Mouse (Mus musculus) kidney, adult 8-10 months (tissue): ENCODE data around the gene Fkbp11.
"Not testable (repeated sequence)": the region's sequence is repeated elsewhere in the genome, so short reads cannot be mapped to it uniquely, and the experiment has no call there.

Experiments used
- DNase-seq, 2 experiments: peaks; one replicate each; pipeline ENCODE4 v3.0.0; 2022

The Fkbp11 gene

DNA sequence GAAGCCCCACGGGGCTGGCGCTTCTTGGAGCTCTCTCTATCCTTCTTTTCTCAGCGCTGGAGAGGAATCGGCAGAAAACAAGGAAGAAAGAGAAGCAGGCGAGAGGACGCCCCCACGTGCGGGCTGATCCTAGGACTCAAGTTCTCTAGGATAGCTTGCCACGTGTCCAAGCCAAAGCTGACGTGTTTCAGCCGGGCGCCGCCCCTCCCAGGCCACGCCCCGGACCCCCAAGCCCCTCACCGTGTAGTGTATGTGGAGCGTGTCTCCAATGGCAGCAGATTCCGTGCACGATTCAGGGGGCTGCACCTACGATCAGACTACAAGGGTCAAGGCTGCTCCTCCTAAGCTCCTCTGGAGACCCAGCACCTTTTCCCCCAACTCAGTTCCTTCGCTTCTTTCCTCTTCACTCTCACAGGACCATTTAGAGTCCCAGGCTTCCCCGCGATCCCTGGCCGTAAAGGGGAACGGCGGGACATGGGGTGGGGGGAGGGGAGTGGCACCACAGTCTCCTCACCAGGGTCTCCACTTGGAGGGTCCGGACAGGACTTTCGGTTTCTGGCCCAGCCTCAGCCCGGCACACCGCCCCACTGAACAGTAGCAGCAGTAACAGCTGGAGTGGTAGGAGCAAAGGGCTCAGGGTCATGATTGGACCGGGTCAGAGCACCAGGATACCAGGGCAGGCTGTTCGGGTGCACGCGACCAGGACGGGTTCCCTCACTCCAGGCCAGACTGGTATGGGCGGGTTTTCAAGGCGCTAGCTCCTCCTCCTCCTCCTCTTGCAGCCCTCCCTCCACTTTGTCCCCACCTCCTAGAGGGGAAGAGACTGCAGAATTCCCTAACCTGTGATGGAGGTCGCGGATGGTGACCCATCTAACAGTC is at the start of gene Fkbp11:
Gene Fkbp11 (minus strand): TSS at position 756 of the 879 bp plus-strand sequence.
- DNase-seq, result peak; percentile 75 to 76

DNA sequence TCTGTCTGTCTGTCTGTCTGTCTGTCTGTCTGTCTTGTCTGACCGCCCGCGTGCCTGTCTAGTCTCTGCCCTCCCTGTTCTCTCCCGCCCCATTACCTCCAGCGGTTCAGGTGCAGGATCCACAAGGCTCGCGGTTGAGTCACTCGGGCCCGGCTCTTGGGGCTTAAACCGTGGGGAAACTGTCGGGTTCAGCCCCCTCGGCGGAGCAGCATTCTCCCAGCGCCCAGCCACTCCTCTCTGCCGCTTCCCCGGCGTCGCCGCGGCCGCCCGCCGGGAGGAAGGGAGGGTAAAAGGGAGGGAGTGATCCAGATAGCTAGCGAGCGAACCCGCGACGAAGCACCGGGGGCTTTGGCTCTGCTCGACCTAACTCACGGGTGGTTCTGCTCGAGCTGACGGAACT is 49.8 kb upstream of the Fkbp11 start, which contains the start of gene Wnt10b:
Gene Wnt10b (minus strand): TSS at position 389 of the 400 bp plus-strand sequence.
- no peak for DNase-seq

DNA sequence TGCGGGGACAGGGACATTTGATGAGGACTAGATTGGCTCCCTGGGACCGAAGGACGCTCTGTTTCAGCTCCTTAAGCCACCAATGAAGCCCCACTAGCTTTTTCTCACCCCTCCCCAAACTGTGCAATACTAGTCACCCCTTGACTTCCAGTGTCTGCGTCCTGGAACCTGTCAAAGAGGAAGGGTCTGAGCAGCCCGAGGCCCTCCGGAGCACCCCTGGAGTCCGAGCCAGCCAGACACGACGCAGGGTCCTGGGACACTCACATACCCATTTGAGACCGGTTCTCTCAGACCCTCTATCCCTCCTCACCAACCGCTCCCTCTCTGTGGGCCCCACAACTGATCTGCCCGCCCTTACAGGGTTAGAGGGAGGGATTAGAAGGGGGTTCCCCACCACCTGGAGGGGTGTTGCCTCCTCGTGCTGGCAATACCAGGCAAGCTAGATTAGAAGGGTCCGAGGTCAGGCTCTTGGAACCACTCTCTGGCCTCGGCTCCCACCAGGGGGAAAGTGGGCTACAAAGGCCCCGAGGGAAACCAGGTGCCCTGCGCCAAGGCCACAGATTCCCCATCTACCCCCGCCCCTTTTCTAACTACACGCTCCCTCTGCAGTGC is 49.1 kb upstream of the Fkbp11 start:
- no peak for DNase-seq

DNA sequence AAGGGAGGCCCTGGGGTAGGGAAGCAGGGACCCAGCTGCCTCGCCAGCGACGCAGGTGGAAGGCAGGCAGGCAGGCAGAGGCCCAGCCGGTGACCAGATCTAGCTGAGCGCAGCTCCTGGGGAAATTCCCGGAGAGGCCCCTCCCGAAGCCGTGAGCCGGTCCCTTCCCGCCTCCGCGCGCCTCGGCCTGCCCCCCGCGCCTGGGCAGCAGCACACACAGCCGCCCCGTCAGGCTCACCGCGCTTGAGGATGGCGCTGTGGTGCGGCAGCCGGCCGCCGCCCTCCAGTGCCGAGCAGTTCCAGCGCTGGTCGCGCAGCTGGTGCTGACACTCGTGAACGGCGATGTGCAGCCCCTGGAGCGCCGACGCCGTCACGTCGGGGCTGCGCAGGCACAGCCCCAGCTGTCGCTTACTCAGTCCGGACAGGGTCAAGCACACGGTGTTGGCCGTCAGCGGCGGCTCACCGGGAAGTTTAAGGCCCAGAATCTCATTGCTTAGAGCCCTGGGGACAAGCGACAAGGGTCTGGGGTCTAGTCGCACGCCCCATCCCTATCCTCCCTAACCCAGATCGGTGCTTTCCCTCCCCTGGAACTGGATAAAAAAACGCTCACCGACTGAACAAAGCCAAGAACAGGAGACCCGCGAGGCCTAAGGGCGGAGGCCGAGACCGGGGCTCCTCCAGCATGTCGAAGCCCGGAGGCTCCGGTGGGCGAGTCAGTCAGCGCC is 48.4 kb upstream of the Fkbp11 start:
- DNase-seq, result peak in 1 of 2 experiments; percentile 13

DNA sequence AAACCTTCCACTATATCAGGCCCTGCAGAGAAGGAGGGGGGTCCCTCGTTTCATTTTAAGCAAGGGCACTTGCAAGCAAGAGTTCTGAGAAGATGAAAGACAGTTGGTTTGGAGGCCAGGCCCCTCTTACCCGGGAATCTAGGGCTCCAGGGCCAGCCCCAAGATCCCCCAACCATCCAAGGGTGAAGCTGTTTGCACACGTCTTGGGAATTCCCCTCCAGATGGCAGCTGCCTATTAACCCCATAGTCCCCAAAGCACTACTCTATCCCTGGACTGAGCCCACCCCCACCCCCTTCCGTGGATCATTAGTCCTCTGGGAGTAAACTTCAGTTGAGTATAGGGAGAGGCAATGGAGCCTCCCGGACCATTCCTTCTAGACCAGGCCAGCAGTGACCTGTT is 47.5 kb upstream of the Fkbp11 start:
- DNase-seq, result no peak

DNA sequence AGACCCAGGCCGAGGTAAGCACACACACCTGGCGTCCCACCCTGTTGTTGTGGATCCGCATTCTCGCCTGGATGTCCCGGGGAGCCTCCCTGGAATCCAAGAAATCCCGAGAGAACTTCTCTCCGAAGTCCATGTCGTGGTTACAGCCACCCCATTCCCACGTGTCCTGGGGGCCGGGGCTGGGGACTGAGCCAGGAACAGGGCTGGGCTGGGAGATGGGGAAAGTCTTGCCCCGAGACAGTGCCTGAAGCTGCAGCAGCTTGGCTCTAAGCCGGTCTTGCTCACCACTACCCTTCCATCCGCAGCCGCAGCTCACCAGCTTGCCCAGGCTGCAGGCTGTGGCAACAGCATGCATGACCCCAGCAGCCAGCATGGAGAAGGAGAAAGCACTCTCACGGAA is 46.1 kb upstream of the Fkbp11 start:
- DNase-seq, result no peak

DNA sequence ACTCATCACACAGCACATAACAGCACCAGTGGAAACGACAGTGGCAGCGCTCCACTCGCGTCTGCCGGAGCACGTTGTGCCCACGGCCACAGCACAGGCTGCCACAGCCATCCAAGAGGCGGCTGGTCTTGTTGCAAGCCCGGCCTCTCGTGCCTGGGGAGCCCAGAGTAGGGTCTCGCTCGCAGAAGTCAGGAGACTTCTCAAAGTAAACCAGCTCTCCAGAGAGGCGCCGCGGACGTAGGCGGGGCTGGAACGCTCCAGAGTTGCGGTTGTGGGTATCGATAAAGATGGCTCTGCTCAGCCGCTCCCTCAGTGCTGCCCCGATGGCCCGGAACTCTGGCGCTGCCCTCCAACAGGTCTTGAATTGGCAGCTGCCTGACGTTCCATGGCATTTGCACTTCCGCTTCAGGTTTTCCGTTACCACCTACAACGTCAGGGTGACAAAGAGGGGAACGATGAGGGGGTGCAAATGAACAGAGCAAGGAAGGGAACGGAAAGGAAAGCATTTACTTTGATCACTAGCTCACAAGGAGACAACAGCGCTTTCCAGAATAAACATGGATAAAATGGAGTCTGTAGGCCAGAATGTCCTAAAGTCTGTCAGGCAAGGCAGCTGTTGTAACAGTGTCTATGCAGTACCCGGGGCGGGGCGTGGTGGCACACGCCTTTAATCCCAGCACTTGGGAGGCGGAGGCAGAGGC is 44.7 kb upstream of the Fkbp11 start:
- no peak for DNase-seq

DNA sequence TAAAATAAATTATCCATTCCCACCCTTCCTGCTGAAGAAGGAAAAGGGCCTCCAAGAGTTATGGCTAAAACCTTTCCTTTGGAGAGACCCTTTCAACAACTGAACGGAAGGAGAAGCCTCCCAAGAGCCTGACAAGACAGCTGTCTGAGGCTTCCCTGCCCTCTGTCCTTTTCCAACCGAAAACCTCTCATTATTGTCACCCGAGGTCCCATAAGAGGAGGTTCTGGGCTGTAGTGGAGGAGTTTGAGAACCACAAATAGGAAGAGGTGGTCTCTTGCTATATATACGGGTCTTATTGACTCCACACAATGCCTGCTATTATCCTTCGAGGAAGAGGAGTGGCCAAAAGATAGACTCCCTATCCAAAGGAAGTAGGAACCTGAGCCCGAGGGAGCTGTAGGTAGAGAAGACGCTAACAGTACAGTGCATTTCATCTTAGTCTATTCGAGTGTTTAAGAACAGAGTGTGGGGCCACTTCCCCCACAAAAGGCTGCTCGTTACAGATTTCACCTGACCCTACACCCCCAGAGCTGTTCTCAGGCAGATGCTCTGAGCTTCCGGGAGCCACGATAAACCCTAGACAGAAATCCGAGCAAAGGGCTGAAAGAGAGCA is 43.9 kb upstream of the Fkbp11 start:
- DNase-seq, result no peak

DNA sequence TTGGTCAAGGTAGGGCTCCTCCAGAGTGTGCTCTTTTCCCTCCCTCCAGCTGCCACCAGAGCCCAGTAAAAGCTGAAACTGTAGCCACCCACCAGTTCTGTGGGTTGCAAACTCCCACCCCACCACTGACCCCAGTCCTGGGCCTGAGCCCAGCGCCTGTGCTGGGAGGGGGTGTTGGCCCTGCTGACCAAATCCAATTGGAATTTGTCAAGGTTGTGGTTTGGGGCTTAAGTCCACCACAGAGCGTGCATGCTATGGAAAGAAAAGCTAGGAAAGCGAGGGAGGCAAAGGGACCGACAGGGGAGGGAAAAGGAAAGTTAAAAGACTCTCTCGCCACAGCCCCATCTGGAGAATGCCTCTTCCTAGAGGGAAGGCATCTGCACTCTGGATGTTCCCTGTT is 40.3 kb upstream of the Fkbp11 start:
- no peak for DNase-seq

DNA sequence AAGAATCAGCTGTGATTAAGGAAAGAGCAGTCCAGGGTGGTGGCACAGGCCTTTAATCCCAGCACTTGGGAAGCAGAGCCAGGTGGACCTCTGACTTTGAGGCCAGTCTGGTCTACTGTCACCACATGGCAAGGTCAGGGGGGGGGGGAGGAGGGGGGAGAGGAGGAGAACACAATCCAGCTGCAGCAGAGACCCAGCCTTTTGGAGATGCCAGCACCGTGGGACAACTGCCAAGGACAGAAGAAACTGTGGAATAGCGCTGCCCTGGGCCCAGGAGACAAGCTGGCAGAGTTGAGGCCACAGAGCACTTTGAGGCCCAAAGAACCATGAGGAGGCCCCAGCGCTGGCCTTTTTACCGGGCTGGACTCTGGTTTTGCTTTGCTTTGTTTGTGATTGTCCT is 37.9 kb upstream of the Fkbp11 start:
- no peak for DNase-seq

DNA sequence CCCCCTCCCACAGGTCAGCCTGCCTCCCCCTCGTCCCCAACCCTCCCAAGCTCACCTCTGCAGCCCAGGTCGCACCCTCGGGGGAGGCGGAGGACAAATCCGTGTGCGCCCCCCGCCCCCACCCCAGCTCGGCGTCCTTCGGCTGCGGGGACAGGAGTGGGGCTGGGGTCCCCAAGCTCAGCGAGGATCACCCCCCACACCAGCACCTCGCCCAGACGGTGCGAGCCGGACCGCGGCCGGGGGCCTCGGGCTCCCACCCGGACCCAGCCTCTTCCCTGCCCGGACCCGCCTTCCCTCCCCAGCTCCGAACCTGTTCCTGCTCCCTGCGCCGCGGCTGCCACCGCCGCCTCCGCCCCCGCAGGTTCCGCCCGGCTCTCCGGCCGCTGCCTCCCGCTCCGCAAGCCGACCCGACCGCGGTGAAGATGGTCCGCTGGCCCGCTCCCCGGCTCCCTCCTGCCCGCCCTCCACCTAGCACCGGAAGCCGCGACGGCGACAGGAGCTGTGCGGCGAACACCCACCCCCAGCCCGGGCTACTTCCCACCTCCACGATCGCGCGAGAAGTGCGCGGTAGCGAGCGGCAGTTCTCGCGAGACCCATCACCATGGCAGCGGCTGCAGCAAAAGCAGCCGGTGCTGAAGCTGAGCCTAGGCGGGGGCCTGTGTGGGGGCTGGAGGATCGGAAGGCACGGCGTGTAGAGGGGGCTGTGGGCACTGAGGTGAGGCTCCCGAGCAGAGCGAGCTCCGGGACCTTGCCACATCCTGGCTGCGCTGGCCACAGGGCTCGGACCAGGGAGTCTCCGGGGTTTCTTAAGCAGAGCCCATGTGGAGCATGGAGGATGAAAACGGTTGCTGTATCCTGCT is 34.9 kb upstream of the Fkbp11 start, which contains the start of gene Arf3:
Gene Arf3 (minus strand): TSS at position 545 of the 860 bp plus-strand sequence.
- peak; percentile 95 to 97 for DNase-seq

DNA sequence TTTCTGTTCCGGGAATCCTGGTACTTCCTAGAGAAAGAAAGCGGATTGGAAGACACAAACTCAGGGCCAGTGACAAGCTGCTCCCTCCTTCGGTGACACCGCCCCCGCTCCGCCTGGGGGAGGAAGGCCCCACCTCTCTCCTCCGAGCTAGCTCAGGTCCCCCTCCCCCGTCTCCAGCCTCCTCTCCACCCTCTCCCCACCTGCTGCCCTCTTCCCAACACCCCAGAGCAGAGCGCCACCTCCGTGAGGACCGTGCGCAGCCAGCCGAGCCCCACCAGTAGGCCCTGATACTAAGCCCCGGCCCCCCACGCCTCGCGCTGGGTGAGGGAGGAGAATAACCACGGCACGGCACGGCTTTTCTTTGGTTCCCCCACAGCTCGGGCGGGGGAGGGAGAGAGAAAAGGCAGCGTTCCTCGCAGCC is 34.2 kb upstream of the Fkbp11 start:
- DNase-seq, result peak; percentile 74 to 76

DNA sequence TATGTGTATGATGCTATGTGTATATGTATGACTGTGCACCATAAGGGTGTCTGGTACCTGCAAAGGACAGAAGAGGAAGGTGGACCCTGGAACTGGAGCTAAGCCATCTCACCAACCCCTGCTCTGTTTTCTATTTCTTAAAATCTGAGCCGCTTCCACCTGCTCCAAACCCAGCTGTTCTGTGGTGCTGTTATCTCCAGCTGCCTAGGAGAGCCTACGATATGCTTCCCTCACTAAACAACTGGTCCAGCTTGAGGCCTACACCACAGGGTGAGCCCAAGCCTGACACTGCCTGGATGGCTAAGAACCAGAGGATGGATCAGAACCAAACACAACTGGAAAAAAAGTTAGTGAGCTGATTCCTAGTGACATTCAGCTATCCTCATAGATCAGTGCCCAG is 26.1 kb upstream of the Fkbp11 start:
- DNase-seq, result no peak

DNA sequence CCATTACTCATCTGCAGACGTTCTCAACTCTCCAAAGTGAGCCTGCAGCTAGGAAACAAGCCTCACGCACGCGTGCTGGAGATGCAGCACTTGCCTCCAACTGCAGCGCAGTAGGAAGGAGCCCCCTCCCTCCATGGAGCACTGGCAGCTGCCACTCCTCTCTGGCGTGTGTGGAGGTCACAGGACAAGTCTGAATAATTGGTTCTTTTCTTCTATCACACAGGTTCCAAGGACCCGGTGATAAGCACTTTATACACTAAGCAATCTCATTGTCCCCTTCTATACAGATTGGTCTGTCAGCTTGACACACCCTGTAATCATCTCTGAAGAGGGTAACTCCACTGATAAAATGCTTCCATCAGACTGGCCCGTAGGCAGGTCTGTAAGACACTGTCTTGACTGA is 25.0 kb upstream of the Fkbp11 start:
- no peak for DNase-seq

DNA sequence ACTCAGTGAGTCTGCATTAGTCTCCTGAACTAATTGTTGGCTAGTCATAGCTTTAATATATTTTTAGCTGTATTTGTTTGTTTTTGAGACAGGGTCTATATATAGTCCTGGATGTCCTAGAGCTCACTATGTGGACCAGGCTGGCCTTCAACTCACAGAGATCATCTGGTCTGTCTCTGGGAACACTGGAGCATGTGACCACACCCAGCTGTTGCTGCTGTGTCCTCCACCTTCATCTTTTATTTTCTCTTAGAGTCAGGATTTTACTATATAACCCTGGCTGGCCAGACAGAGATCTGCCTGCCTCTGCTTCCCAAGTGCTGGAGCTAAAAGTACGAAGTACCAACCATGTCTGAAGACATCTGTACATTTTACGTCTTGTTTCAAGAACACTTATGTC is 21.1 kb upstream of the Fkbp11 start:
- DNase-seq, result no peak

DNA sequence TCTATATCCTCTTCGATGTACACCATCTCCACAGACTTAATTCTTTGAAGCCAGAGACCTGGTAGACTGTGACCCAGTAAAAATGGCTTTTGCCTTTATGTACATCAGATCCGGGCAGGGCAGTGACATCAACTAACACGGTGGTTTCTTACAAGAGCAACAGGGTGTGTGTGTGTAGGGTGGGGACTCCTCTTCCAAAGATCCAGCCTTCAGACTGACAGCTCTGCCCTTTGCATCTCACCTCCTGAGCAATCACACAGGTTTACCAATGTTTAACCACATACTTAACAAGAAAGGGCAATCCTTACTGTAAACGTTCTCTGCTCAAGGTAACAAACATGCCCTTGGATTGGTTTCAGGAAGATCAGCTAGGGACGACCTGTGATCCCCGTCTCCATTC is 19.3 kb upstream of the Fkbp11 start:
- DNase-seq, result no peak

DNA sequence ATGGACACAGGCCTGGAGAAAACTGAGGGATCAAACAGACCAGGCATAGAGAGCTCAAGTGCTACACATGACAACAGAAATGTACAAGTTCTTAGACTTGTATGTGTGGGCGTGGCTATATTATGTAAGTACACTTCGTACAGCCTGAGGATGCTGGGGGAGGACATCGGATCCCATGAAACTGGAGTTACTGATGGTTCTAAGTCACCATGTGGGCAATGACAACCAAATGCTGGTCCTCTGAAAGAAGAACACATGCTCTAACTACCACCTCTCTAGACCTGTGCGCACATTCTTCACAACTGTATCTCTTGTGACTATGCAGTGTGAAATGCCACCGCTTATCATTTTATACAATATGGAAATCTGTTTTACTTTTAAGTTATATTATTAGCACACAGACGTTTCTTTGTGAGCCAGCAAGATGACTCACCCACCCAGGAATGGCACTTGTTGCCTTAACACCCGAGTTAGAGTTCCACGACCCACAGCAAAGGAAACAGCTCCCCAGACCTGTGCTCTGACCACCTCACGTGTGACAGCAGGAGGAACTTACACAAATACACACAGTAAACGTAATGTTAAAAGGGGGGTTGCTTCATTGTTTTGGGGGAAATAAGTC is 18.5 kb upstream of the Fkbp11 start:
- no peak for DNase-seq

DNA sequence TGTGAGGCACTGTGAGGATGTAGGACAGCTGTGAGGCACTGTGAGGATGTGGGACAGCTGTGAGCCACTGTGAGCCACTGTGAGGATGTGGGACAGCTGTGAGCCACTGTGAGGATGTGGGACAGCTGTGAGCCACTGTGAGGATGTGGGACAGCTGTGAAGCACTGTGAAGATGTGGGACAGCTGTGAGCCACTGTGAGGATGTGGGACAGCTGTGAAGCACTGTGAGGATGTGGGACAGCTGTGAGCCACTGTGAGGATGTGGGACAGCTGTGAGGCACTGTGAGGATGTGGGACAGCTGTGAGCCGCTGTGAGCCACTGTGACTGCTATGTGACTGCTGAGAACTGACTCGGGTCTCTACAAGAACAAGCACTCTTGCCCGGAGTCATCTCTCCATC is 15.9 kb upstream of the Fkbp11 start:
- not testable (repeated sequence) for DNase-seq

DNA sequence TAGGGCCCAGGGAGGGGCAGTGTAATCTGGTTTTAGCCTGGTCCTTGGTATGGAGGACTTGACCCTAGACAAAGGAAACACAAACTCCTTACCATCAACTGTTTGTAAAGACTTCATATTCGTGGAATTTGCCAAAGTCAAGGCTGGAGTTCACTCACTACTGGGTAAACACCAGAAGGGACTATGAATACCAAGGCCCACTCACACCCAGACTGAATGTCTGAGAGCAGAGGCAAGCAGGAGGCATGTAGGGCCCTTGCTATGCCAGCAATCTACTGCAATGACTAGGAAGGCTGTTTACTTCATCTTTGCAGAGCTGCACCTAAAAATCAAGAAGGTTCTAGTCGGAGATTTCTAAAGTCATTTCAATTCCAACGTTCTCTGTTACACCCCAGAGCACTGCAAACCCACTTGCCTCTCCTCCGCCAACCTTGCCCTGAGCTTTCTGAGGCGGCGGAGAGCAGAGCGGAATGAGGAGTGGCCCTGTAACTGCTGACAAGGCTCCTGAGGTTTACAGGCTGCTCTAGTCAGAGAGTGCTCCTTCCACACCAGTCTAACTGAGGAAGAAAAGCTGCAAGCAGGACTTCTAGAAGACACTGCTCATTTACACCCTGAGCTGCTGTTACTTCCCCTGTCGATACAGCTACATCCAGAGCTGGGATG is 14.9 kb upstream of the Fkbp11 start:
- no peak for DNase-seq

DNA sequence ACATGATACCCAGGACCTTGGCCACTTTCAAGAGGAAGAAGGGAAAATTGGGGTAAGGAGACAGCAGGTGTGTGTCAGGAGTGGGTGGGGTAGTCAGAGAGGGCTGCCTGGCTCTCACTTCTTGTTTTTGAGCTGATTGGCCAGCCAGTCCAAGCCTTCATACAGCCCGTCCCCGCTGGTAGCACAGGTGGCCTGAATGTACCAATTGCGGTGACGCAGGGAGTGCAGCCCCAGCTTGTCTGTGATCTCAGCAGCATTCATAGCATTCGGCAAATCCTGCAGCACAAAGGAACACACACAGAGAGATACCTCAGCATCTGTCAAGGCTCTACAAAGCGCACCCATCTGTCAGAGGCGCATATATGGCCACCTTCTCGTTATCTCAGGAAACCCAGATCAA is 12.2 kb upstream of the Fkbp11 start:
- DNase-seq, result no peak
